Mouse (Mus musculus): ENCODE results near the gene H2afv.

DNA sequence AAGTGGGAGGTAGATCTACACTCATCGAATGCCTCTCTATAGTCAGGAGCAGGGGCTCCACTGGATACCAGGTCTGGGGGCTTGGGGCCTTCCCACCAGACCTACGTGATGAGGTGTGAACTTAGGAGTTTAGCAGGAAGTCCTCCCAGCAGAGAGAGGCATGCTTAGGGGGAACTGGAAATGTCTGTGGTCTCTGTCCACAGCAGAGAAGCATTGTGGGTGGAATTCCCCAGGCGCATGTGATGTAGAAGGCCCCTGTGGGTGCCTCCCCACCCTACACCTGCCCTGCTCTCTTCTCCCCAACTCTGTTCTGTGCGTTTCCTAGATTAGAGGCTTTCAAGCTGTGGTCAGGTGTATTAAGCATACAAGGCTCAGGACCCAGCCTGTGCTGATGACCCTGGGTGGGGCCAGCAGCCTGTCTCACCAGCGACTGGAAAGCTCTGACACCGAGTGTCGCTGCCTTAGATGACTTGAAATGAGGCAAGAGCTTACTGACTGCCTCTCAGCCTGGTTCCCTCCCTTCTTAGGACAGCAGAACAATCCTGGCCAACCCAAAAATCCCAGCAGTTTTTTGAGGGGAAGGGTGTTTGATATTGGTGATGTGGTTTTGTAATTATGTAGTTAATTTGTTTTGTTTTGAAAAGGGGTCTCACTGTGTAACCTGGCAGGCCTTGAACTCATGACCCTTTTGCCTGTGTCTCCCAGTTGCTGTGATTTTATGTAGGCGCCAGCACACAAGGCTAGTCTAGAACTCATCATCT lies 52.5 kb downstream of the H2afv start:
- TF ChIP-seq CTCF (IDR thresholded peaks at IDR 0.05; ENCODE audit: extremely low read depth, insufficient read depth, insufficient read length, insufficient replicate concordance) (no peak), POLR2A (IDR thresholded peaks at IDR 0.05; ENCODE audit: low read depth, low read length) (no peak; the same call in 1 of the 2 replicates)

Data from spleen, adult 2 months (tissue).